Mouse (Mus musculus): ENCODE measurements around the gene Mgea5.

- TF ChIP-seq TCF12 (IDR thresholded peaks at IDR 0.05; ENCODE audit: low read depth, low read length) (no peak), POLR2A (IDR thresholded peaks at IDR 0.05; ENCODE audit: control insufficient read depth in 1 of 2, insufficient read depth in 1 of 2, low read depth in 1 of 2, low read length in 2 of 2, poor library complexity in 1 of 2) (no peak), CTCF (IDR thresholded peaks at IDR 0.05 in 2 of 3, conservative IDR thresholded peaks at IDR 0.05 in 1 of 3; ENCODE audit: control insufficient read depth in 1 of 3, insufficient read depth in 1 of 3, low read depth in 2 of 3, low read length in 3 of 3, poor library complexity in 1 of 3, severe bottlenecking in 1 of 3) (no peak), SMC3 (IDR thresholded peaks at IDR 0.05; ENCODE audit: low read depth, low read length) (no peak), EP300 (IDR thresholded peaks at IDR 0.05; ENCODE audit: low read depth in 1 of 2, low read length in 2 of 2) (no peak), ETS1 (IDR thresholded peaks at IDR 0.05; ENCODE audit: low read depth, low read length) (no peak), USF2 (IDR thresholded peaks at IDR 0.05; ENCODE audit: borderline replicate concordance in 1 of 2, insufficient read depth in 1 of 2, low read depth in 1 of 2, low read length in 2 of 2) (no peak), UBTF (IDR thresholded peaks at IDR 0.05; ENCODE audit: borderline replicate concordance, insufficient read depth, low read depth, low read length) (no peak)
Observed at GRCm38 (mm10) chr19:45708704-45709103, 74.9 kb downstream of the Mgea5 start.

All from MEL (cell line).